Mouse (Mus musculus) small intestine, adult 2 months (tissue): Measurements from ENCODE around the gene Fbn1. TPM values are rescaled to one million over a fixed set of nuclear protein-coding genes. Genes with fewer than 3 reads are reported as not detected.

Experiments
- H3K27ac ChIP-seq: fragments of 200-500 bp; 2 replicates; pipeline ENCODE4 v1.5.1; 2012; ENCODE audit warnings: low read depth, low read length, control low read depth, inconsistent platforms; ENCODE audit not compliant: insufficient read depth
- H3K27me3 ChIP-seq: fragments of 200-500 bp; 2 replicates; pipeline ENCODE4 v1.6.1; 2012; ENCODE audit warnings: mild to moderate bottlenecking, moderate library complexity, low read length, inconsistent platforms; ENCODE audit not compliant: control insufficient read depth, insufficient read depth
- H3K36me3 ChIP-seq: fragments of 200-500 bp; 2 replicates; pipeline ENCODE4 v1.6.1; 2012; ENCODE audit warnings: mild to moderate bottlenecking, low read length, control low read depth, inconsistent platforms; ENCODE audit not compliant: control insufficient read depth, insufficient read depth
- H3K4me1 ChIP-seq: fragments of 200-500 bp; 2 replicates; pipeline ENCODE4 v1.6.1; 2012; ENCODE audit warnings: low read length, inconsistent platforms, mixed read lengths; ENCODE audit not compliant: control insufficient read depth, insufficient read depth, insufficient read length
- H3K4me3 ChIP-seq: fragments of 200-500 bp; 2 replicates; pipeline ENCODE4 v1.5.1; 2012; ENCODE audit warnings: low read depth, mild to moderate bottlenecking, control low read depth, inconsistent platforms, low read length, moderate library complexity
- CTCF ChIP-seq: fragments of 200-500 bp; IDR thresholded peaks from 2 replicates; pipeline ENCODE4 v1.5.1; 2012; ENCODE audit warnings: low read depth, mild to moderate bottlenecking, control low read depth, inconsistent platforms, low read length, moderate library complexity, mixed read lengths; ENCODE audit not compliant: insufficient replicate concordance, insufficient read length; ENCODE audit errors: extremely low read depth
- POLR2A ChIP-seq: fragments of 200-500 bp; IDR thresholded peaks from 2 replicates; pipeline ENCODE4 v1.6.1; 2012; ENCODE audit warnings: low read depth, mild to moderate bottlenecking, control low read depth, inconsistent platforms, low read length, moderate library complexity
- whole genome bisulfite sequencing: fragments of 180-500 bp; shearing (Covaris S2); methylation state at CpG from one replicate; pipeline ENCODE4 v1.1.7; 2018; 5-methylcytosine and 5-hydroxymethylcytosine counted together
- polyA plus RNA-seq: library from polyadenylated mRNA; depleted of rRNA; stranded (reverse); fragments of >200 nt; gene quantifications from 2 replicates; pipeline ENCODE4 v1.2.3, GENCODE M21; 2012

The Fbn1 gene
- polyA plus RNA-seq, 1 experiment, result 5.1 TPM

GRCm38 (mm10) chr2:125501526-125501925 lies 6.3 kb downstream of the Fbn1 start:
- TF ChIP-seq POLR2A, result no peak
- TF ChIP-seq CTCF, result no peak
- Histone ChIP-seq H3K27ac (no peak overlapping the region), H3K27me3 (peaks cover 16% of the 10 kb centered on the region), H3K4me3 (no peak overlapping the region), H3K4me1 (peaks cover 3% of the 10 kb centered on the region), H3K36me3 (no peaks in the 10 kb centered on the region)

DNA sequence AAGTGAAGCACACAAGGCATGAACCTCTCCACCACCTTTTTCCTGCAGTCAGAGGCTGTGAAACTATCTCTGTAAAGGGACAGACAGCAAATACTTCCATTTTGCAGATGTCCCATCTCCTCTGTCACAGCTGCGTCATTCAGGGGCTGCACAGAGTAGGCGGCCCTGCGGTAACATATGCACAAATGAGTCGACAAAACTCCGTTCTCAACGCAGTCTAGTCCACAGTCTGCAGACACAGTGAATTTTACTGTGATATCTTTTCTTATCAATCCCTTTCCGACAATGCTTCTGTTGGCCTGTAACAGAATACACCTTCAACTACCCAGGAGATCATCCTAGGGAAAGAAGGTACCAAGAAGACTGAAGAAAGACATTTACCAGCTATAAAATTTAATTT lies 9.6 kb downstream of the Fbn1 start:
- Histone ChIP-seq H3K27ac (no peak overlapping the region), H3K27me3 (no peaks in the 10 kb centered on the region), H3K4me1 (peaks cover 3% of the 10 kb centered on the region; the same call in 1 of the 2 replicates), H3K4me3 (no peak overlapping the region), H3K36me3 (no peaks in the 10 kb centered on the region)
- TF ChIP-seq CTCF, result no peak
- 89% methylated on average over 7 of the region's 7 CpGs for WGBS

DNA sequence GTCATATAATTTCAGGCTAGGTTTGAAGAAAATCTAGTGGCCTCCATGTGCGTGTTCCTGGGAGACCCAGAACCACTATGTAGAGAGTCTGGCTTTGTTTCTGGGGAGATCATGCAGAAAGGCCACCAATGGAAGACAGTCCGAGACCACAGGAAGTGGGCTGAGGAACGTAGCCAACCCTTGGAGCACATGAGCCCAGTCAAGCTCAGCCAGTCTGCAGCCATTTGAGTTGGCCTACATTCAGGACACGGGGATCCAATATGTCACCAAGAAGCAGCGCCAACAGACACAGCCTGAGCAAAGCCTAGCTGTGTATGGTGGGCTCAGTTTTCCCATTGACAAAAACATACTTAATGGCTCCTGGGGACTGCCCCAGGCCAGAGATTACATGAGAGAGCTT lies 11.1 kb downstream of the Fbn1 start:
- TF ChIP-seq CTCF, result no peak
- no peak for TF ChIP-seq POLR2A
- Histone ChIP-seq H3K27me3 (no peaks in the 10 kb centered on the region), H3K36me3 (no peaks in the 10 kb centered on the region), H3K27ac (no peak overlapping the region), H3K4me1 (peaks cover 3% of the 10 kb centered on the region; the same call in 1 of the 2 replicates), H3K4me3 (no peak overlapping the region)
- 80% methylated on average over 5 of the region's 5 CpGs for WGBS

- TF ChIP-seq POLR2A, result no peak
- no peak for TF ChIP-seq CTCF
- H3K36me3 ChIP-seq, result no peaks in the 10 kb centered on the region
- H3K4me3 ChIP-seq, result no peak overlapping the region
- no peaks in the 10 kb centered on the region for H3K27me3 ChIP-seq
- WGBS, result 75% methylated on average over 20 of the region's 20 CpGs
- no peaks in the 10 kb centered on the region for H3K4me1 ChIP-seq
- no peak overlapping the region for H3K27ac ChIP-seq
These were observed 12.7 kb downstream of the Fbn1 start for GRCm38 (mm10) chr2:125494831-125495812.

DNA sequence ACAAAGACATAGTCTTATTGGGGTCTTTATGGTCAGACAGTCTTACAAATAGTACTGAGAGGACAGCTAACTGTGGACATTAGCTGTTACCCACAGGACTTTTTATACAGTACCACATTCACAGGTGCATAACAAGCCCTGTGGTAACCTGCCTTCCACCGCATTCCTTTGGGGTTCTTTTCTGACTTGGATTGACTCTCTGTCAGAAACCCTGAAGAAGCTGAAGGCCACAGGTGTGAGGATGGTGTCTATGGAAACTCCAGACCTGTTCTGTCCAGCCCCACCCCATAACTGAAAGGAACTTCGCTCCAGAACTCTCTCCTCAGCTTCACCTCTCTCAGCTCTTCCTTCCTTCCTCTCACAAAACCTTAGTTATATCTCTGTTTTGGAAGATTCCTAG lies 13.5 kb downstream of the Fbn1 start:
- 87% methylated on average over 2 of the region's 2 CpGs for WGBS
- Histone ChIP-seq H3K4me3 (no peak overlapping the region), H3K4me1 (no peaks in the 10 kb centered on the region), H3K27ac (no peak overlapping the region), H3K36me3 (no peaks in the 10 kb centered on the region), H3K27me3 (no peaks in the 10 kb centered on the region)
- no peak for TF ChIP-seq CTCF
- TF ChIP-seq POLR2A, result no peak

GRCm38 (mm10) chr2:125492050-125492900 lies 15.5 kb downstream of the Fbn1 start:
- Histone ChIP-seq H3K36me3 (no peaks in the 10 kb centered on the region), H3K27ac (no peak overlapping the region), H3K4me3 (no peak overlapping the region), H3K27me3 (no peaks in the 10 kb centered on the region), H3K4me1 (no peaks in the 10 kb centered on the region)
- no peak for TF ChIP-seq CTCF
- TF ChIP-seq POLR2A, result no peak
- WGBS, result 49% methylated on average over 15 of the region's 15 CpGs

GRCm38 (mm10) chr2:125489979-125490378 lies 17.8 kb downstream of the Fbn1 start:
- no peak overlapping the region for H3K4me3 ChIP-seq
- H3K27me3 ChIP-seq, result no peaks in the 10 kb centered on the region
- no peak for TF ChIP-seq POLR2A
- TF ChIP-seq CTCF, result no peak
- H3K36me3 ChIP-seq, result no peaks in the 10 kb centered on the region
- H3K27ac ChIP-seq, result no peak overlapping the region
- no peaks in the 10 kb centered on the region for H3K4me1 ChIP-seq
- 84% methylated on average over 1 of the region's 1 CpGs for WGBS
